25 mouse cellular contexts compared by ENCODE assay signal in genomic region chr12:117857884-117858283, GRCm38 (mm10).
"Had no signal": no experiment of that assay in that cellular context is flagged by ENCODE, and none has a peak within 500 bp of the region (broad histone marks: within the 10 kb centered on the region; RNA-seq: fewer than 3 reads in every experiment).

No protein-coding gene starts in this region.

- H3K4me1 ChIP-seq: heart, embryonic 15.5 days; hindbrain, embryonic 13.5 days; hindbrain, embryonic 15.5 days; kidney, embryonic 15.5 days had no signal

- H3K27me3 ChIP-seq: heart, embryonic 13.5 days; heart, embryonic 15.5 days; hindbrain, embryonic 13.5 days; hindbrain, embryonic 15.5 days; kidney, embryonic 15.5 days; limb, embryonic 13.5 days; limb, embryonic 15.5 days had no signal

- H3K9ac ChIP-seq: heart, embryonic 13.5 days; heart, embryonic 15.5 days; hindbrain, embryonic 13.5 days; hindbrain, embryonic 15.5 days; kidney, embryonic 15.5 days; limb, embryonic 13.5 days; limb, embryonic 15.5 days had no signal

- H3K9me3 ChIP-seq: heart, embryonic 13.5 days; heart, embryonic 15.5 days; hindbrain, embryonic 13.5 days; hindbrain, embryonic 15.5 days; kidney, embryonic 15.5 days; limb, embryonic 13.5 days; limb, embryonic 15.5 days had no signal

- ATAC-seq: hindbrain, postnatal 0 days; intestine, embryonic 16.5 days had no signal

- H3K4me2 ChIP-seq: heart, embryonic 11.5 days; heart, embryonic 13.5 days; heart, embryonic 15.5 days; hindbrain, embryonic 13.5 days; hindbrain, embryonic 15.5 days; kidney, embryonic 15.5 days; limb, embryonic 13.5 days; limb, embryonic 15.5 days had no signal

- H3K36me3 ChIP-seq: heart, embryonic 13.5 days; heart, embryonic 15.5 days; hindbrain, embryonic 13.5 days; hindbrain, embryonic 15.5 days; kidney, embryonic 15.5 days; limb, embryonic 13.5 days; limb, embryonic 15.5 days had no signal

- H3K4me3 ChIP-seq: heart, adult 2 months; heart, embryonic 13.5 days; heart, embryonic 15.5 days; hindbrain, embryonic 13.5 days; hindbrain, embryonic 15.5 days; kidney, embryonic 15.5 days; limb, embryonic 13.5 days; limb, embryonic 15.5 days had no signal

- H3K27ac ChIP-seq: heart, adult 2 months; heart, embryonic 13.5 days; heart, embryonic 15.5 days; hindbrain, embryonic 13.5 days; hindbrain, embryonic 15.5 days; hindbrain, postnatal 0 days; kidney, embryonic 15.5 days; kidney, postnatal 0 days; limb, embryonic 13.5 days; limb, embryonic 15.5 days had no signal

- DNase-seq: gastrocnemius, postnatal 14 days; gastrocnemius, postnatal 36 days; heart, adult 11 months; heart, adult 2 months; heart, postnatal 14 days; heart, postnatal 36 days; kidney, adult 11 months; kidney, adult 2 months; kidney, adult 9 months; kidney, postnatal 14 days; kidney, postnatal 36 days; layer of hippocampus, adult 9-11 months; layer of hippocampus, postnatal 36 days; left cerebral cortex, postnatal 4 days had no signal
